In the genomic region with DNA sequence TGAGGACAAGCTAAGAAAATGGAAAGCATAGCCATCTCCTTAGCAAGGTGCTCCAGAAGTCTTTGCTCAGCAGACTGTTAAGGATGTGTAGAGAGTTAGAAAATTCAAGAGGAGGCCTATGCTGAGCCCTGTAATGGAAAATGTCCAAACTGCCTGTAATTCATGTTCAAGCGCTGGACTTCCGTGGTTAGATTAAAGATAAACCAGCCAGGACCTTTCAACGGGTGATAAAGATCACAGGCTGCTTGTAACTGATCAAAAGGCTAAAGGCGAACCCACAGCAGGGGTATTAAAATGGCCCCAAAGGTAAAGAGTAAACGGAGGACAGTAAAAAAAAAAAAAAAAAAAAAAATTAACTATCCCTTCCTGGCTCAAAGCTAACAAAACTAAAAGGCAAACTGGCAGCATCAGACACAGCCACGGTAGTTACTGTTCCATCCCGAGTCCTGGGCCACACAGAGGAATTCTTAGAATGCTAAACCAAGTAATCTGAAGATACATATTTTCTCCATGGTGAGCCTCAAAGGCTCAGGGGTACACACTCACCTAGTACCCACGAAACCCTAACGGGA, we compare ENCODE assay signal across 9 mouse cellular contexts. TPM values are rescaled to one million over a fixed set of nuclear protein-coding genes. Genes with fewer than 3 reads are reported as not detected.
DNase-seq lines count a peak whose midpoint lies in the region; ATAC-seq lines count a peak whose summit lies in the region.
"Had no signal": no experiment of that assay in that cellular context is flagged by ENCODE, and none has a peak within 500 bp of the region (broad histone marks: within the 10 kb centered on the region; RNA-seq: fewer than 3 reads in every experiment).

No protein-coding gene starts in this region.

- no peak for ATAC-seq in heart, embryonic 16.5 days (replicated peaks; ENCODE audit: extremely low read depth, insufficient read depth, low FRiP score)
- no peak for ATAC-seq in embryonic facial prominence, embryonic 11.5 days (replicated peaks; ENCODE audit: insufficient number of reproducible peaks, low FRiP score, low TSS enrichment, low read depth)
- ATAC-seq in midbrain, embryonic 16.5 days = no peak

- no peak for DNase-seq in heart, postnatal 10 days
- DNase-seq in embryonic facial prominence, embryonic 11.5 days (ENCODE audit: low spot score) = no peak
- peak; percentile 92 for DNase-seq in kidney, adult 9 months
- DNase-seq in MN1 (ENCODE audit: low spot score) = no peak
- no peak for DNase-seq in left cerebral cortex, postnatal 10 days (ENCODE audit: extremely low spot score in 1 of 2, low spot score in 2 of 2)
- no peak for DNase-seq in layer of hippocampus, adult 8-10 months (ENCODE audit: low spot score in 2 of 2)
- DNase-seq: layer of hippocampus, adult 9-11 months had no signal

- no peaks in the 10 kb centered on the region for H3K9me3 ChIP-seq in heart, embryonic 16.5 days (replicated peaks; ENCODE audit: control insufficient read depth, low read length)
- no peaks in the 10 kb centered on the region for H3K9me3 ChIP-seq in embryonic facial prominence, embryonic 11.5 days (replicated peaks; ENCODE audit: control insufficient read depth, low read length)
- no peaks in the 10 kb centered on the region for H3K9me3 ChIP-seq in midbrain, embryonic 16.5 days (replicated peaks; ENCODE audit: control insufficient read depth, low read length, poor library complexity, severe bottlenecking)

- intact Hi-C loops in heart, postnatal 10 days (cut with DNase I) = loop anchor here (1.0 kb wide), 1 partner anchor 12 kb away; no protein-coding TSS in a partner anchor
- intact Hi-C loops in left cerebral cortex, postnatal 10 days (cut with DNase I) = no loop called here

- H3K36me3 ChIP-seq in heart, embryonic 16.5 days (ENCODE audit: control insufficient read depth, insufficient read depth) = no peaks in the 10 kb centered on the region
- no peaks in the 10 kb centered on the region for H3K36me3 ChIP-seq in embryonic facial prominence, embryonic 11.5 days (replicated peaks; ENCODE audit: control insufficient read depth, insufficient read depth, low read depth, low read length)
- H3K36me3 ChIP-seq in midbrain, embryonic 16.5 days (ENCODE audit: control insufficient read depth, insufficient read depth, low read length) = no peaks in the 10 kb centered on the region

- peaks cover 36% of the 10 kb centered on the region for H3K4me1 ChIP-seq in heart, embryonic 16.5 days (ENCODE audit: control insufficient read depth, insufficient read depth, low read length)
- H3K4me1 ChIP-seq in embryonic facial prominence, embryonic 11.5 days (ENCODE audit: control insufficient read depth, insufficient read depth, low read length) = no peaks in the 10 kb centered on the region
- peaks cover 20% of the 10 kb centered on the region for H3K4me1 ChIP-seq in midbrain, embryonic 16.5 days (ENCODE audit: control insufficient read depth, insufficient read depth, low read length)

- H3K27ac ChIP-seq in heart, embryonic 16.5 days (ENCODE audit: low read length) = peak overlapping the region; percentile 96; the same call in 1 of the 2 replicates
- H3K27ac ChIP-seq in embryonic facial prominence, embryonic 11.5 days (replicated peaks; ENCODE audit: low read depth, low read length) = no peak overlapping the region
- no peak overlapping the region; the same call in 1 of the 2 replicates for H3K27ac ChIP-seq in midbrain, embryonic 16.5 days (ENCODE audit: low read length)

- H3K4me3 ChIP-seq in heart, embryonic 16.5 days (ENCODE audit: low read length) = peak overlapping the region; percentile 74; the same call in 1 of the 2 replicates
- H3K4me3 ChIP-seq in embryonic facial prominence, embryonic 11.5 days (ENCODE audit: low read depth, low read length) = peak overlapping the region; percentile 84; the same call in 1 of the 2 replicates
- H3K4me3 ChIP-seq in midbrain, embryonic 16.5 days (ENCODE audit: low read depth, low read length) = peak overlapping the region; percentile 84

- H3K27me3 ChIP-seq in heart, embryonic 16.5 days (ENCODE audit: control insufficient read depth, insufficient read depth, low read length) = no peaks in the 10 kb centered on the region
- H3K27me3 ChIP-seq in embryonic facial prominence, embryonic 11.5 days (ENCODE audit: control insufficient read depth, insufficient read depth, low read length) = no peaks in the 10 kb centered on the region
- H3K27me3 ChIP-seq in midbrain, embryonic 16.5 days (ENCODE audit: control insufficient read depth, insufficient read depth, low read depth, low read length) = no peaks in the 10 kb centered on the region

- H3K9ac ChIP-seq in heart, embryonic 16.5 days (ENCODE audit: low read length) = peak overlapping the region; percentile 94
- no peak overlapping the region for H3K9ac ChIP-seq in embryonic facial prominence, embryonic 11.5 days (replicated peaks; ENCODE audit: low read length)
- peak overlapping the region; percentile 57 for H3K9ac ChIP-seq in midbrain, embryonic 16.5 days (ENCODE audit: low read depth, low read length)

- H3K4me2 ChIP-seq in heart, embryonic 16.5 days (ENCODE audit: low read depth, low read length) = peak overlapping the region; percentile 79
- no peak overlapping the region for H3K4me2 ChIP-seq in embryonic facial prominence, embryonic 11.5 days (ENCODE audit: low read depth, low read length)
- peak overlapping the region; percentile 57 for H3K4me2 ChIP-seq in midbrain, embryonic 16.5 days (ENCODE audit: low read length)

- WGBS in heart, embryonic 16.5 days = 45% methylated on average over 9 of the region's 9 CpGs
- WGBS in embryonic facial prominence, embryonic 11.5 days = 68% methylated on average over 9 of the region's 9 CpGs
- 77% methylated on average over 9 of the region's 9 CpGs for WGBS in midbrain, embryonic 16.5 days

RNA-seq across cellular contexts. Expression of gene Zfp787, which starts 1.2 kb away (rescaled TPM):
- 22.2 and 22.5 TPM in 2 replicates for polyA plus RNA-seq in heart, embryonic 16.5 days (2015; fragmentation: Nextera tagmentation; extraction: Ambion mirVana)
- total RNA-seq in heart, postnatal 10 days (2021) = 10 to 100 TPM; 44.2 to 48.6 TPM
- polyA plus RNA-seq in embryonic facial prominence, embryonic 11.5 days (2014; fragmentation: Nextera tagmentation; extraction: Ambion mirVana) = 13.8 TPM in 2 replicates
- 22.5 and 23.1 TPM in 2 replicates for polyA plus RNA-seq in midbrain, embryonic 16.5 days (2015; fragmentation: Nextera tagmentation; extraction: Ambion mirVana)
- total RNA-seq in left cerebral cortex, postnatal 10 days (2021) = 10 to 100 TPM; 26.1 to 27.2 TPM
- 10 to 100 TPM; 22.1 to 29.3 (median 27.7) TPM for total RNA-seq in layer of hippocampus, adult 8-10 months (2022)

RNA-seq across cellular contexts. Expression of gene Zfp444, which starts 15.0 kb away (rescaled TPM):
- polyA plus RNA-seq in heart, embryonic 16.5 days (2015; fragmentation: Nextera tagmentation; extraction: Ambion mirVana) = 34.4 and 35.4 TPM in 2 replicates
- 10 to 100 TPM; 11.8 to 13.8 TPM for total RNA-seq in heart, postnatal 10 days (2021)
- polyA plus RNA-seq in embryonic facial prominence, embryonic 11.5 days (2014; fragmentation: Nextera tagmentation; extraction: Ambion mirVana) = 66.4 and 73.4 TPM in 2 replicates
- polyA plus RNA-seq in midbrain, embryonic 16.5 days (2015; fragmentation: Nextera tagmentation; extraction: Ambion mirVana) = 94.9 and 95.7 TPM in 2 replicates
- total RNA-seq in left cerebral cortex, postnatal 10 days (2021) = 10 to 100 TPM; 54.8 to 64.3 TPM
- total RNA-seq in layer of hippocampus, adult 8-10 months (2022) = 10 to 100 TPM; 45.2 to 59.5 (median 54.9) TPM

RNA-seq across cellular contexts. Expression of gene Galp, which starts 39.9 kb away (rescaled TPM):
- not detected in 2 replicates for polyA plus RNA-seq in heart, embryonic 16.5 days (2015; fragmentation: Nextera tagmentation; extraction: Ambion mirVana)
- not detected for total RNA-seq in heart, postnatal 10 days (2021)
- not detected in 2 replicates for polyA plus RNA-seq in embryonic facial prominence, embryonic 11.5 days (2014; fragmentation: Nextera tagmentation; extraction: Ambion mirVana)
- polyA plus RNA-seq in midbrain, embryonic 16.5 days (2015; fragmentation: Nextera tagmentation; extraction: Ambion mirVana) = not detected in 2 replicates
- not detected for total RNA-seq in left cerebral cortex, postnatal 10 days (2021)
- not detected for total RNA-seq in layer of hippocampus, adult 8-10 months (2022)
